ENCODE assay signal across 8 mouse cellular contexts in genomic region chr9:96491810-96492209, GRCm38 (mm10). TPM values are rescaled to one million over a fixed set of nuclear protein-coding genes. Genes with fewer than 3 reads are reported as not detected.
DNase-seq lines count a peak whose midpoint lies in the region; ATAC-seq and TF ChIP-seq lines count a peak whose summit lies in the region.

No protein-coding gene starts in this region.

- H3K27me3 ChIP-seq in forebrain, embryonic 11.5 days (ENCODE audit: control insufficient read depth, insufficient read depth, low read length): no peaks in the 10 kb centered on the region
- H3K27me3 ChIP-seq in forebrain, embryonic 12.5 days: no peaks in the 10 kb centered on the region
- no peaks in the 10 kb centered on the region for H3K27me3 ChIP-seq in hindbrain, postnatal 0 days (ENCODE audit: insufficient read depth, low read length)

- H3K4me2 ChIP-seq in forebrain, embryonic 11.5 days (ENCODE audit: low read depth, low read length, severe bottlenecking): no peak overlapping the region
- H3K4me2 ChIP-seq in forebrain, embryonic 12.5 days: no peak overlapping the region
- H3K4me2 ChIP-seq in hindbrain, postnatal 0 days (ENCODE audit: low read depth, low read length): no peak overlapping the region

- H3K4me3 ChIP-seq in forebrain, embryonic 11.5 days (ENCODE audit: low read depth, low read length): no peak overlapping the region
- no peak overlapping the region for H3K4me3 ChIP-seq in forebrain, embryonic 12.5 days (replicated peaks)
- no peak overlapping the region for H3K4me3 ChIP-seq in hindbrain, postnatal 0 days (ENCODE audit: low read length)

- TF ChIP-seq CTCF in hindbrain, postnatal 0 days (IDR thresholded peaks at IDR 0.05; ENCODE audit: low read depth): peak; percentile 78

- DNase-seq in forebrain, embryonic 11.5 days (ENCODE audit: low spot score): peak; percentile 71
- DNase-seq in right cerebral cortex, postnatal 14 days: peak; percentile 38
- DNase-seq in right cerebral cortex, adult 18-20 months: no peak
- DNase-seq in embryo, embryonic 10 days (ENCODE audit: low spot score): peak; percentile 74
- DNase-seq in hindbrain, postnatal 0 days (ENCODE audit: low spot score): peak; percentile 51
- DNase-seq in thymus, postnatal 4 days: peak; percentile 86

- no peaks in the 10 kb centered on the region for H3K36me3 ChIP-seq in forebrain, embryonic 11.5 days (ENCODE audit: control insufficient read depth, insufficient read depth, low read length)
- H3K36me3 ChIP-seq in forebrain, embryonic 12.5 days (replicated peaks): no peaks in the 10 kb centered on the region
- H3K36me3 ChIP-seq in hindbrain, postnatal 0 days (ENCODE audit: insufficient read depth, low read length): no peaks in the 10 kb centered on the region

- H3K27ac ChIP-seq in forebrain, embryonic 11.5 days (ENCODE audit: low read depth, low read length): no peak overlapping the region
- no peak overlapping the region for H3K27ac ChIP-seq in forebrain, embryonic 12.5 days
- H3K27ac ChIP-seq in hindbrain, postnatal 0 days: no peak overlapping the region

- WGBS in forebrain, embryonic 11.5 days: 31% methylated on average over 12 of the region's 12 CpGs
- WGBS in forebrain, embryonic 12.5 days: 34% methylated on average over 12 of the region's 12 CpGs
- 36% methylated on average over 12 of the region's 12 CpGs for WGBS in hindbrain, postnatal 0 days

- H3K4me1 ChIP-seq in forebrain, embryonic 11.5 days (replicated peaks; ENCODE audit: control insufficient read depth, insufficient read depth, low read length): no peaks in the 10 kb centered on the region
- H3K4me1 ChIP-seq in forebrain, embryonic 12.5 days: no peaks in the 10 kb centered on the region
- H3K4me1 ChIP-seq in hindbrain, postnatal 0 days (ENCODE audit: insufficient read depth, low read length): no peaks in the 10 kb centered on the region

- no peak overlapping the region for H3K9ac ChIP-seq in forebrain, embryonic 11.5 days (ENCODE audit: low read length)
- H3K9ac ChIP-seq in forebrain, embryonic 12.5 days: no peak overlapping the region
- no peak overlapping the region for H3K9ac ChIP-seq in hindbrain, postnatal 0 days (replicated peaks; ENCODE audit: low read length)

- no peaks in the 10 kb centered on the region for H3K9me3 ChIP-seq in forebrain, embryonic 11.5 days (ENCODE audit: control insufficient read depth, low read length)
- H3K9me3 ChIP-seq in forebrain, embryonic 12.5 days: no peaks in the 10 kb centered on the region
- H3K9me3 ChIP-seq in hindbrain, postnatal 0 days (ENCODE audit: low read length): no peaks in the 10 kb centered on the region

- no peak for ATAC-seq in forebrain, embryonic 11.5 days (replicated peaks; ENCODE audit: low FRiP score)
- no peak for ATAC-seq in forebrain, embryonic 12.5 days (ENCODE audit: low FRiP score)
- no peak for ATAC-seq in hindbrain, postnatal 0 days
- peak; percentile 58; the same call in 1 of the 2 replicates for ATAC-seq in monocyte, adult 5-6 weeks (replicated peaks; ENCODE audit: insufficient number of reproducible peaks, low FRiP score, low TSS enrichment, poor library complexity, severe bottlenecking)

RNA-seq across cellular contexts. Expression of gene Rnf7, which starts 13.3 kb away (rescaled TPM):
- 247 and 262 TPM in 2 replicates for polyA plus RNA-seq in forebrain, embryonic 11.5 days (2014; fragmentation: Nextera tagmentation; extraction: Ambion mirVana)
- polyA plus RNA-seq in forebrain, embryonic 12.5 days (2016; fragmentation: Nextera tagmentation; extraction: Ambion mirVana): 231 and 238 TPM in 2 replicates
- 273 and 312 TPM in 2 replicates for total RNA-seq in hindbrain, postnatal 0 days (2014; rRNA removed)
- polyA plus RNA-seq in hindbrain, postnatal 0 days (2015; fragmentation: Nextera tagmentation; extraction: Ambion mirVana): 231 and 241 TPM in 2 replicates
- total RNA-seq in monocyte, adult 5-6 weeks (2017): 49.1 to 62.7 TPM (median 62.4 TPM) in 3 replicates

RNA-seq across cellular contexts. Expression of gene Gm28729, which starts 33.3 kb away (rescaled TPM):
- not detected in 2 replicates for polyA plus RNA-seq in forebrain, embryonic 11.5 days (2014; fragmentation: Nextera tagmentation; extraction: Ambion mirVana)
- polyA plus RNA-seq in forebrain, embryonic 12.5 days (2016; fragmentation: Nextera tagmentation; extraction: Ambion mirVana): 0.13 and 0.15 TPM in 2 replicates
- 0.47 TPM in 1 of 2 replicates, not detected in the other for total RNA-seq in hindbrain, postnatal 0 days (2014; rRNA removed)
- 0.25 and 0.26 TPM in 2 replicates for polyA plus RNA-seq in hindbrain, postnatal 0 days (2015; fragmentation: Nextera tagmentation; extraction: Ambion mirVana)
- not detected in 3 replicates for total RNA-seq in monocyte, adult 5-6 weeks (2017)
